Mouse (Mus musculus) stomach, postnatal 0 days (tissue): ENCODE data around the gene Ap4b1.

Source experiments
- CTCF ChIP-seq: IDR thresholded peaks from 2 replicates; pipeline ENCODE4 v1.5.1; 2016; ENCODE audit warnings: antibody characterized with exemption, low read depth, mild to moderate bottlenecking, moderate library complexity
- EP300 ChIP-seq: optimal IDR thresholded peaks from 2 replicates; pipeline ENCODE3; 2016; ENCODE audit warnings: antibody characterized with exemption

DNA sequence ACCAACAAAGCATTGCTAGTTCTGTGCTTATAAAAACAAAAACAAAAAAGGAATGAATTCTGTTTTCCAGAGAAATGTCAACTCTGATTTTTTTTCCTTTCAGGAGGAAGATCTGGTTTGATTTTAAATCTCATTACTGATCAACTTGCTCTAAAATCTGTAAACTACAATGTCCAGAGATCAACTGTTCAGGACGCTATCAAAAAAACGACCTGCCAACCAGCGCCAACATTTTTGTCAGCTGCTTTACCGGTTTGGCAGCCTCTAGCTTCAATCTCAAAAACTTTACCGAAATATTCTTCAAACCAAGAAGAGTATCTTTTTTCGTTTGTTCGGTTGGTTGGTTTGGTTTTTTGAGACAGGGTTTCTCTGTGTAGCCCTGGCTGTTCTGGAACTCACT, 20.2 kb upstream of the Ap4b1 start:
- TF ChIP-seq EP300 (no peak), CTCF (no peak)
